28 mouse cellular contexts compared by ENCODE assay signal in the genomic region with DNA sequence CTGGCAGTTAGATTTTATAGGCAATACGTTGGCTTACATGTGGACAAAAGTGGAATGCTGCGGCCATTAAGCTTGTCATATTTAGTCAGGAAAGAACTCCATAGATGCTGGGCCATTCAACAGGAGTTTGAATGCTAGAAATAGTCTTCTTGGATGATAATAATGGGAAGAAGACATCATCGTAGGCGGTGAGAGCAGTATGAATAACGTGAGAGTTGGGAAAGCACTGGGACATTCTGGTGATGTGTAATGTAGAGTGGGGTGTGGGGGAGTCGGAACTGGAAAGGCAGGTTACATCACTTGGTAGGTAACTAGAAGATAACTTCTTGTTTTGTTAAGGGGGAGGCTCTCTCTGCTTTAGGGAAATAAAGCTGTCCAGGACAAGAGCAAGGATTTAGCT. TPM values are rescaled to one million over a fixed set of nuclear protein-coding genes. Genes with fewer than 3 reads are reported as not detected.
DNase-seq lines count a peak whose midpoint lies in the region; ATAC-seq and TF ChIP-seq lines count a peak whose summit lies in the region.
"Had no signal": no experiment of that assay in that cellular context is flagged by ENCODE, and none has a peak within 500 bp of the region (broad histone marks: within the 10 kb centered on the region; RNA-seq: fewer than 3 reads in every experiment).

No protein-coding gene starts in this region.

- no peak overlapping the region for H3K27ac ChIP-seq in midbrain, embryonic 11.5 days (ENCODE audit: low read depth, low read length)
- H3K27ac ChIP-seq in midbrain, embryonic 13.5 days: no peak overlapping the region
- H3K27ac ChIP-seq in testis, adult 2 months (ENCODE audit: control insufficient read depth, insufficient read depth, low read depth, low read length): no peak overlapping the region
- no peak overlapping the region for H3K27ac ChIP-seq in liver, embryonic 11.5 days (ENCODE audit: low read depth, low read length)
- H3K27ac ChIP-seq: embryonic facial prominence, embryonic 13.5 days; embryonic facial prominence, embryonic 15.5 days; forebrain, embryonic 13.5 days; forebrain, embryonic 15.5 days had no signal

- no peaks in the 10 kb centered on the region for H3K27me3 ChIP-seq in midbrain, embryonic 11.5 days (ENCODE audit: control insufficient read depth, insufficient read depth, low read length)
- H3K27me3 ChIP-seq in midbrain, embryonic 13.5 days: no peaks in the 10 kb centered on the region
- no peaks in the 10 kb centered on the region for H3K27me3 ChIP-seq in testis, adult 2 months (ENCODE audit: control insufficient read depth, insufficient read depth, low read length)
- H3K27me3 ChIP-seq in liver, embryonic 11.5 days (replicated peaks; ENCODE audit: control insufficient read depth, insufficient read depth, low read length): no peaks in the 10 kb centered on the region
- H3K27me3 ChIP-seq: CH12.LX; embryonic facial prominence, embryonic 13.5 days; embryonic facial prominence, embryonic 15.5 days; forebrain, embryonic 13.5 days; forebrain, embryonic 15.5 days had no signal

- no peaks in the 10 kb centered on the region for H3K4me1 ChIP-seq in midbrain, embryonic 11.5 days (ENCODE audit: control insufficient read depth, insufficient read depth, low read length)
- H3K4me1 ChIP-seq in midbrain, embryonic 13.5 days (replicated peaks): no peaks in the 10 kb centered on the region
- peaks cover 2% of the 10 kb centered on the region for H3K4me1 ChIP-seq in testis, adult 2 months (ENCODE audit: control insufficient read depth, insufficient read depth, low read length)
- H3K4me1 ChIP-seq in liver, embryonic 11.5 days (replicated peaks; ENCODE audit: control insufficient read depth, insufficient read depth, low read length): no peaks in the 10 kb centered on the region
- H3K4me1 ChIP-seq: embryonic facial prominence, embryonic 13.5 days; embryonic facial prominence, embryonic 15.5 days; forebrain, embryonic 13.5 days; forebrain, embryonic 15.5 days had no signal

- TF ChIP-seq POLR2A in testis, adult 2 months (IDR thresholded peaks at IDR 0.05; ENCODE audit: control insufficient read depth, low read depth, low read length): no peak

- no peaks in the 10 kb centered on the region for H3K36me3 ChIP-seq in midbrain, embryonic 11.5 days (ENCODE audit: control insufficient read depth, insufficient read depth, low read length)
- no peaks in the 10 kb centered on the region for H3K36me3 ChIP-seq in midbrain, embryonic 13.5 days
- H3K36me3 ChIP-seq in testis, adult 2 months (ENCODE audit: control insufficient read depth, insufficient read depth, low read length): no peaks in the 10 kb centered on the region
- H3K36me3 ChIP-seq in liver, embryonic 11.5 days (ENCODE audit: control insufficient read depth, insufficient read depth, low read length): no peaks in the 10 kb centered on the region
- H3K36me3 ChIP-seq: embryonic facial prominence, embryonic 13.5 days; embryonic facial prominence, embryonic 15.5 days; forebrain, embryonic 15.5 days; G1E had no signal

- H3K4me3 ChIP-seq in midbrain, embryonic 11.5 days (ENCODE audit: low read depth, low read length): no peak overlapping the region
- no peak overlapping the region for H3K4me3 ChIP-seq in midbrain, embryonic 13.5 days (replicated peaks)
- peak overlapping the region; percentile 23; the same call in 1 of the 2 replicates for H3K4me3 ChIP-seq in testis, adult 2 months (ENCODE audit: control insufficient read depth, low read depth, low read length)
- H3K4me3 ChIP-seq in liver, embryonic 11.5 days (ENCODE audit: low read depth, low read length): no peak overlapping the region
- H3K4me3 ChIP-seq: embryonic facial prominence, embryonic 13.5 days; embryonic facial prominence, embryonic 15.5 days; erythroblast, embryonic 14.5 days; forebrain, embryonic 13.5 days; forebrain, embryonic 15.5 days had no signal

- 93% methylated on average over 6 of the region's 6 CpGs for WGBS in midbrain, embryonic 11.5 days
- WGBS in midbrain, embryonic 13.5 days: 93% methylated on average over 6 of the region's 6 CpGs
- 86% methylated on average over 6 of the region's 6 CpGs for WGBS in liver, embryonic 11.5 days

- H3K9ac ChIP-seq in midbrain, embryonic 11.5 days (ENCODE audit: low read length): no peak overlapping the region
- H3K9ac ChIP-seq in midbrain, embryonic 13.5 days (replicated peaks): no peak overlapping the region
- no peak overlapping the region for H3K9ac ChIP-seq in liver, embryonic 11.5 days (ENCODE audit: low read depth, low read length)
- H3K9ac ChIP-seq: embryonic facial prominence, embryonic 13.5 days; embryonic facial prominence, embryonic 15.5 days; forebrain, embryonic 13.5 days; forebrain, embryonic 15.5 days had no signal

- ATAC-seq in frontal cortex, adult (ENCODE audit: low TSS enrichment): peak; percentile 80
- ATAC-seq in midbrain, embryonic 11.5 days (ENCODE audit: low FRiP score): no peak
- no peak for ATAC-seq in midbrain, embryonic 13.5 days
- ATAC-seq in liver, embryonic 11.5 days (replicated peaks; ENCODE audit: low FRiP score): no peak
- ATAC-seq: activated CD4-positive, CD25-positive, alpha-beta regulatory T cell, adult 4 months; CD4-positive, CD25-positive, alpha-beta regulatory T cell, adult 4 months; forebrain, embryonic 13.5 days; forebrain, embryonic 15.5 days; Patski had no signal

- no peak overlapping the region for H3K4me2 ChIP-seq in midbrain, embryonic 11.5 days
- no peak overlapping the region for H3K4me2 ChIP-seq in midbrain, embryonic 13.5 days (replicated peaks)
- no peak overlapping the region for H3K4me2 ChIP-seq in liver, embryonic 11.5 days
- H3K4me2 ChIP-seq: embryonic facial prominence, embryonic 13.5 days; embryonic facial prominence, embryonic 15.5 days; forebrain, embryonic 13.5 days; forebrain, embryonic 15.5 days had no signal

- no peak for DNase-seq in frontal cortex, postnatal 36 days (ENCODE audit: low spot score in 2 of 2)
- DNase-seq in midbrain, embryonic 11.5 days (ENCODE audit: low spot score, missing footprints): peak; percentile 60
- DNase-seq in testis, postnatal 10 days (ENCODE audit: low spot score): no peak
- no peak for DNase-seq in liver, embryonic 11.5 days (ENCODE audit: low spot score)
- DNase-seq: adrenal gland, adult 8-10 months; adrenal gland, postnatal 14 days; adrenal gland, postnatal 36 days; B cell, adult 2 months; cerebellum, adult 11 months; cerebellum, adult 18-20 months; cerebellum, adult 8-10 months; cerebellum, adult 9-11 months; cerebellum, postnatal 14 days; cerebellum, postnatal 36 days; embryo, embryonic 11 days had no signal

- TF ChIP-seq CTCF in testis, adult 2 months (IDR thresholded peaks at IDR 0.05; ENCODE audit: control insufficient read depth, insufficient read depth, insufficient replicate concordance, low read depth, low read length): no peak

- no peaks in the 10 kb centered on the region for H3K9me3 ChIP-seq in midbrain, embryonic 11.5 days (ENCODE audit: control insufficient read depth, low read length)
- H3K9me3 ChIP-seq in midbrain, embryonic 13.5 days: no peaks in the 10 kb centered on the region
- H3K9me3 ChIP-seq in liver, embryonic 11.5 days (ENCODE audit: control insufficient read depth, low read length): no peaks in the 10 kb centered on the region
- H3K9me3 ChIP-seq: embryonic facial prominence, embryonic 13.5 days; embryonic facial prominence, embryonic 15.5 days; forebrain, embryonic 13.5 days; forebrain, embryonic 15.5 days; G1E had no signal

RNA-seq across cellular contexts. Expression of a gene that starts 30.9 kb away (rescaled TPM):
- 50.4 and 51.3 TPM in 2 replicates for polyA plus RNA-seq in midbrain, embryonic 11.5 days (2014; fragmentation: Nextera tagmentation; extraction: Ambion mirVana)
- polyA plus RNA-seq in midbrain, embryonic 13.5 days (2015; fragmentation: Nextera tagmentation; extraction: Ambion mirVana): 24.6 and 27.4 TPM in 2 replicates
- polyA plus RNA-seq in testis, adult 2 months (2012; rRNA removed): 6.0 and 7.7 TPM in 2 replicates
- 42.7 and 46.7 TPM in 2 replicates for polyA plus RNA-seq in liver, embryonic 11.5 days (2014; fragmentation: Nextera tagmentation; extraction: Ambion mirVana)
